Mouse (Mus musculus): ENCODE measurements around the gene Hipk3. TPM values are rescaled to one million over a fixed set of nuclear protein-coding genes. Genes with fewer than 3 reads are reported as not detected.

The Hipk3 gene
- total and polyA plus RNA-seq, 2 experiments from 2014 or later: 5.8 to 43.7 TPM

DNA sequence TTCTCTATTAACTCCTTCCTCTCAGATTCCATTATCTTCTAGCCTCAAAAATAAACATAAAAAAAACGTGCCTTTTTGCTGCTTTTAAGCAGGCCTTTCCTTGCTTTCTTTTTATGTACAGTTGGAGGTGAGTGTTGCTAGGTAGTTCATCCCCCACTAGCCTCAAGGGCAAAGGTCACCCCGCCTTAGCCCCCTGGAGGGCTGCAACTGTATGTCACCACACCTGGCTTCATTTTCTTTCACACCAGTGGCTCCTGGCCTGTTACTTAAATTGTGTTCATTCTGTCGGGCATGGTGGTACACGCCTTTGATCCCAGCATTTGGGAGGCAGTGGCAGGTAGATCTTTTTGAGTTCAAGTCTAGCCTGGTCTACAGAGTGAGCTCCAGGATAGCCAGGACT, 51.9 kb downstream of the Hipk3 start:
- no peak for ATAC-seq (ENCODE audit: low FRiP score)
- Histone ChIP-seq H3K36me3 (ENCODE audit: insufficient read depth, low read length) (peaks cover 9% of the 10 kb centered on the region; the same call in 1 of the 2 replicates), H3K4me3 (ENCODE audit: low read depth, low read length) (no peak overlapping the region), H3K9me3 (ENCODE audit: low read length) (no peaks in the 10 kb centered on the region), H3K27ac (ENCODE audit: low read depth, low read length) (no peak overlapping the region), H3K4me1 (ENCODE audit: insufficient read depth, low read length) (no peaks in the 10 kb centered on the region), H3K9ac (replicated peaks; ENCODE audit: low read length, poor library complexity, severe bottlenecking) (no peak overlapping the region), H3K27me3 (ENCODE audit: insufficient read depth, low read length) (no peaks in the 10 kb centered on the region), H3K4me2 (ENCODE audit: low read depth, low read length, poor library complexity, severe bottlenecking) (no peak overlapping the region)
- no peak for DNase-seq (ENCODE audit: low spot score)
- 70% methylated on average over 4 of the region's 4 CpGs for WGBS
- TF ChIP-seq CTCF (IDR thresholded peaks at IDR 0.05): no peak

- ATAC-seq (ENCODE audit: low FRiP score) (no peak), DNase-seq (ENCODE audit: low spot score) (no peak)
- Histone ChIP-seq H3K9ac (replicated peaks; ENCODE audit: low read length, poor library complexity, severe bottlenecking) (no peak overlapping the region), H3K27ac (ENCODE audit: low read depth, low read length) (no peak overlapping the region), H3K9me3 (ENCODE audit: low read length) (no peaks in the 10 kb centered on the region), H3K4me2 (ENCODE audit: low read depth, low read length, poor library complexity, severe bottlenecking) (no peak overlapping the region), H3K4me3 (ENCODE audit: low read depth, low read length) (no peak overlapping the region), H3K36me3 (ENCODE audit: insufficient read depth, low read length) (peaks cover 44% of the 10 kb centered on the region), H3K4me1 (ENCODE audit: insufficient read depth, low read length) (no peaks in the 10 kb centered on the region), H3K27me3 (ENCODE audit: insufficient read depth, low read length) (no peaks in the 10 kb centered on the region)
- 91% methylated on average over 3 of the region's 3 CpGs for WGBS
- no peak for TF ChIP-seq CTCF (IDR thresholded peaks at IDR 0.05)
Measured at GRCm38 (mm10) chr2:104436226-104436625, 58.0 kb downstream of the Hipk3 start.

DNA sequence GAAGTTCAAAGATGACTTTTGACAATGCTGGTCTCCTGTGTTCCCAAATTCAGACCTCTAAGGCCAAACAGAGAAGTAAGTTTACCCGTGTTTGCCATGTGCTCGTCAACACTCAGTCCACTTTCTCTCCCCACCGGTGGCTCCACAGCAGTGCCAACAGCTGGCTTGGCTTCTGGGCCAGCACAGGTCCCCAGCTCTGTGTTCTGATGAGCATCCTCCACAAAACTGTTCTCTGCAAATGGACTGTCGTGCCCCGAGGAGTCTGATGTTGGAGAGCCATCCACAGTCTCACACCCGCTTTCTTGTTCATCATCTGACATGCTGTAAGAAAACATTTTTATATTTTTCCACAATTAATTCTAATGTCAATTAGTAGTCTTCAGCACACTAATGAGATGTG, 63.2 kb downstream of the Hipk3 start:
- Histone ChIP-seq H3K4me2 (ENCODE audit: low read depth, low read length, poor library complexity, severe bottlenecking) (no peak overlapping the region), H3K4me3 (ENCODE audit: low read depth, low read length) (no peak overlapping the region), H3K27me3 (ENCODE audit: insufficient read depth, low read length) (no peaks in the 10 kb centered on the region), H3K36me3 (ENCODE audit: insufficient read depth, low read length) (peaks cover 47% of the 10 kb centered on the region), H3K4me1 (ENCODE audit: insufficient read depth, low read length) (no peaks in the 10 kb centered on the region), H3K9ac (replicated peaks; ENCODE audit: low read length, poor library complexity, severe bottlenecking) (no peak overlapping the region), H3K27ac (ENCODE audit: low read depth, low read length) (no peak overlapping the region), H3K9me3 (ENCODE audit: low read length) (no peaks in the 10 kb centered on the region)
- 95% methylated on average over 6 of the region's 6 CpGs for WGBS
- ATAC-seq (ENCODE audit: low FRiP score) (no peak), DNase-seq (ENCODE audit: low spot score) (no peak)
- no peak for TF ChIP-seq CTCF (IDR thresholded peaks at IDR 0.05)

DNA sequence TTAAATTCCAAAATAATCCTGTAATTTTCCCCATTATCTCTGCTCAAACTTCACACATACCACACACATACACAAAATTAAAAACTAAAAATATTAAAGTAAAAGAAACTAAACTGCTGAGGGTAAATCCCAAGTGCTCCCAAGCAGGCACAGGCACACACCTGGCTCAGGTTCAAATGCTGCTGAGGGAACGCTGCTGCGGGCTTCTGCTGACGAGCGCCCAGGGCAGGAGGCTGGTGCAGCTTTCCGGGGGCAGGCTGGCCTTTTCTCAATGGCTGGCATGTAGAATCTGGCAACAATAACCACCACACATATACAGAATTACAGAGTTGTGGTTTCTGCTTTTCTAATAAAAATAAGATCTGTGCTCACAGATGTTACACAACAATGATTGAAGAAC, 63.7 kb downstream of the Hipk3 start:
- no peak for TF ChIP-seq CTCF (IDR thresholded peaks at IDR 0.05)
- Histone ChIP-seq H3K27me3 (ENCODE audit: insufficient read depth, low read length) (no peaks in the 10 kb centered on the region), H3K9ac (replicated peaks; ENCODE audit: low read length, poor library complexity, severe bottlenecking) (no peak overlapping the region), H3K4me3 (ENCODE audit: low read depth, low read length) (no peak overlapping the region), H3K4me2 (ENCODE audit: low read depth, low read length, poor library complexity, severe bottlenecking) (no peak overlapping the region), H3K27ac (ENCODE audit: low read depth, low read length) (no peak overlapping the region), H3K36me3 (ENCODE audit: insufficient read depth, low read length) (peaks cover 44% of the 10 kb centered on the region), H3K4me1 (ENCODE audit: insufficient read depth, low read length) (no peaks in the 10 kb centered on the region), H3K9me3 (ENCODE audit: low read length) (no peaks in the 10 kb centered on the region)
- ATAC-seq (ENCODE audit: low FRiP score) (no peak), DNase-seq (ENCODE audit: low spot score) (no peak)
- 87% methylated on average over 5 of the region's 5 CpGs for WGBS

DNA sequence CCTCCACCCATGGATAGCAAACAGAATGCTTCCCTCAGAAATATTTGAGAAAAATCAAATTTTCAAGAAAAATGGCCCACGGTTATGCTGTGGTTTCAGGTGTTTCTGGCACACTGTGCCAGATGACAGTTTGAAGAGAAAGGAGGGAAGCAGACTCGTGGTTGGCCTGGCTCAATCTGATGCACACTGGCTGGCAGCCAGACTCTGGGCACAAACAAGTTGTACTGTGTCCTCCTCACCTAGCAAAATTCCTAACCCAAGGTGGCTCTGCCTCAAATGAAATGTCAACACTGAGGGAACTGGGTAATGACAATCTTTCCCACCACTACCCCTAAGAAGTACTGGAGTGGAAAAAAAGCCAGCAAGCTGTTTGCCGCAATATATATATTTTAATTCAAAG, 68.1 kb downstream of the Hipk3 start:
- WGBS: 78% methylated on average over 3 of the region's 3 CpGs
- Histone ChIP-seq H3K36me3 (ENCODE audit: insufficient read depth, low read length) (peaks cover 17% of the 10 kb centered on the region), H3K4me3 (ENCODE audit: low read depth, low read length) (no peak overlapping the region), H3K27me3 (ENCODE audit: insufficient read depth, low read length) (no peaks in the 10 kb centered on the region), H3K27ac (ENCODE audit: low read depth, low read length) (no peak overlapping the region), H3K9me3 (ENCODE audit: low read length) (no peaks in the 10 kb centered on the region), H3K9ac (replicated peaks; ENCODE audit: low read length, poor library complexity, severe bottlenecking) (no peak overlapping the region), H3K4me1 (ENCODE audit: insufficient read depth, low read length) (no peaks in the 10 kb centered on the region), H3K4me2 (ENCODE audit: low read depth, low read length, poor library complexity, severe bottlenecking) (no peak overlapping the region)
- TF ChIP-seq CTCF (IDR thresholded peaks at IDR 0.05): no peak
- ATAC-seq (ENCODE audit: low FRiP score) (no peak), DNase-seq (ENCODE audit: low spot score) (no peak)

GRCm38 (mm10) chr2:104422230-104422629, 72.0 kb downstream of the Hipk3 start:
- H3K36me3 ChIP-seq (ENCODE audit: insufficient read depth, low read length): no peaks in the 10 kb centered on the region; the same call in 1 of the 2 replicates
- H3K9ac ChIP-seq (replicated peaks; ENCODE audit: low read length, poor library complexity, severe bottlenecking): no peak overlapping the region
- H3K4me1 ChIP-seq (ENCODE audit: insufficient read depth, low read length): no peaks in the 10 kb centered on the region
- 20% methylated on average over 1 of the region's 1 CpGs for WGBS
- TF ChIP-seq CTCF (IDR thresholded peaks at IDR 0.05): peak; percentile 86
- H3K27ac ChIP-seq (ENCODE audit: low read depth, low read length): no peak overlapping the region
- H3K9me3 ChIP-seq (ENCODE audit: low read length): no peaks in the 10 kb centered on the region
- H3K4me3 ChIP-seq (ENCODE audit: low read depth, low read length): no peak overlapping the region
- peak; percentile 87 for DNase-seq (ENCODE audit: low spot score)
- H3K4me2 ChIP-seq (ENCODE audit: low read depth, low read length, poor library complexity, severe bottlenecking): no peak overlapping the region
- ATAC-seq (ENCODE audit: low FRiP score): peak; percentile 50; the same call in 1 of the 2 replicates
- no peaks in the 10 kb centered on the region for H3K27me3 ChIP-seq (ENCODE audit: insufficient read depth, low read length)

All from midbrain, postnatal 0 days (tissue).